Mouse (Mus musculus): ENCODE measurements at regions not wholly inside any gene's neighbourhood (a gene's known extent, or its start where the extent isn't known, plus 50 kb on each side); places are given as distances from the start of the nearest gene placed in this dataset.
A peak's percentile ranks its signal among the peaks of the same experiment; 100 is the strongest.

DNA sequence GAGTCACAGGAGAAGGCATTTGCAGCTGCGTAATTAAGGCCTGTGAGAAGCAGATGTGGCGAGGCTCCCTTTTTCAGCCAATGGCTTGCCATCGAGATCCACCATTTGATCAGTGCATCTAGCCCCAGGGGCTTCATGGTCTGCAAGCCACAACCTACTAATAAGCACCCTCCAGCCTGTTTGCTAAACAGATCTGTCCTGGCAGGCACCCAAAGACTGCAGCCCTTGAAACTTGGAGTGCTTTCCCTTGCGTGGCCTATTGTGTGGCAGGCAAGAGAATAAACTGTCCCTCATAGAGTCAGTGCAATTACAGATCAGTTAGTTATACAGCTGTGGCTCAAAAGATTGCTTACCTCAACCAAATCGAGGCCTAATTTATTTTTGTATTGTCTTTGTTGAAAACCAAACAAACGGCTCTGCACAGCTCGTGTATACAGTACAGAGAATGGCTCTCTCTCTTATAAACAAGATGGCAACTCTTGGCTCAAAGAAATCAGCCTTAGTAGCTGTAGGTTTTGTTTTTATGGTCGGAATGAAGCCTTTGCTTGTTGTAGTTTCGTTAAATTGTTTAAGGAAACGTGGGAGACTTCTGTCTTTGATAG, 195.9 kb upstream of the Satb2 start:
- DNase-seq (ENCODE audit: low spot score in 2 of 2), result no peak

DNA sequence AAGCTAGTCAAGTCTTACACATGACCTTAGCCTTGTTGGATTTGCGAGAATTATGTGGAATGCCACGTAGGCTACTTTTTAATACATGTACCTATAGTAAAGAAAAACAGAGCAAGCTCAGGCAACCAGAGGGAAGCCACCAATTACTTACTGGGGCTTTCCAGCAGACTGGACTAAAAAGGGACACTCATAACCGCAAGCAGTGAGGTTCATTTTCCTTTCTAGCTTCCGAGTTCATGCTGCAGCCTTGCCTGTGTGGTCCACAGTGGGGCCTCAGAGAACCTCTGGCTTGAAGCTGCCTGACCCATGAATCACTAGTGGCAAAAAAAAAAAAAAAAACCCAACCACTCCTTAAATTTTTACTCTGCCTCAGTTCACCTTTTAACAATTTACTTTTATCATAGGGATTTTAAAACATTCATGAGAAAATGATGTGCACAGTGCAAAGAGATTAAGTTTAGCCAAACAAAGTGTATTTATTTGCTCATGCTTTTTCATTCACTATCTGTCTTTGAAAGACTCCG, 188.6 kb upstream of the 1700066M21Rik start:
- no peak for DNase-seq (ENCODE audit: low spot score in 2 of 2)

DNA sequence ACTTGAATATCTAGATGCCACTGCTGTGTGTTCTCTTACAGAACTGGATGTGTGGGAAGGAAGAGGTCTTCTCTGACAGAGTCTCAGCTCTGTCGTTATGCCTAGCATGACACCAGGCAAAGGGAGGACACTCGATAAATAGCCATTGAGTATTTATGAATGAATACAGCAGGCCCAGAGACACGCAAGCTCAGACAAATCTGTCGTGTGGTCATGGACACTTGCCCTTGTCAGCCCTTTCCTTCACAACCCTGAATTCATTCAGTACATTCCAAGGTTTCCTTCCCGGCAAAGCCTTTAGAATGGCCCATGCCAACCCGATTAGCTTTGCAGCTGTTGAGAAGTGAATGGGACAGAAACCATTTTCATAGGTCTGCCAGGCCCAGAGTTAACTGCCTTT, 176.1 kb upstream of the 1700066M21Rik start:
- no peak for DNase-seq (ENCODE audit: low spot score in 2 of 2)

DNA sequence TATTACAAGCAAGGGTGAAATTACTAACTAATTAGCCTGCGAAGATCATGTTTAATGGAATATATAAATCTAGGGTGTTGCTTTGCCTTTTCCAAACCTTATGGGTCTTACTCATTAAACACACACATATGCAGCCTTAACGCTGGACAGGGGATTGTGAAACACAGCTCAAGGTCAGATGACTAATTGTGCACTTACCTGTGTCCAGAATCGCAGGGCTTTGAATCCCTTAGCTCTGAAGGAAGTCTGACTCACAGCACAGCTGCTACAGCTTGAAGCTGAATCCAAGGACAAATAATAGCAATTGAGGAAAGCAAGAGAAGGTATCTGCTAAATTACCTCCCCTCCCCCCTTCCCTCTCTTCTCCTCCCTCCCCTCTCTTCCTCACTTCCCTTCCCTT, 173.1 kb upstream of the 1700066M21Rik start:
- no peak for DNase-seq (ENCODE audit: low spot score in 2 of 2)

DNA sequence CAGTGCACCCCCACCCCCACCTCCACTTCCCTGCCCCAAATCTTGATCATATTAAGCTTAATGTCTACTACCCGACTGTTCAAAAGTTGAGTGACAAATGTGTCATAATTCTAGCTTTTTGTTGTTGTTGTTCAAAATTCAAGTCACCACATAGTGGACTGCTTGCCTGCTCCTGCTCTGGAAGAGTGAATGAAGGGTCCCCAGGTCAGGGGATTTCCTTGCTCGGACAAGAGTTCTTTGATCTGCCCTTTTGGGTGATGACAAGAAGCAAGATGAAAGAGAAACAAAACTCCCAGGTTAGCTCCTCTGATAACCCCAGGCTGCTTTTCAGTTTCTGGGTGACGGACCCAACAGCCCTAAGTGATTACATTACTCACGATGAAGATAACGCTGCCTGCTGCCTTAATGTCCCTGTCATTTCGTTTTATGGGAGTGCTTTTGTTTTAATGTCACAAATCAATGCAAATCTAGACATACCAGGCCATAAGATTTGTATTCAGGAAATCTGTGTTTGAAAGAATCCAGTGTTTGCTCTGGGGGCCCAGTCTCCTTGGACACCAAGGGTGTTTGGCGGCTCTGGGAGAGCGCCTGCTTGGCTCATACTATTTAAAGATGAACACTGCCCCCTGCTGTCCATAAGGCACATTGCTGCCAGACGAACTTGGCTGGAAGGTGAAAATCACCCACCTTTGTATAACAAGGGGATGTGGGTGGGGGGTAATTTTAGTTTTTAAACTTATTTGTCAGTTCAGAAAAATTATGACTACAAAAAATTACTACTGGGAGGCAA, 172.0 kb upstream of the 1700066M21Rik start:
- peak in 1 of 2 experiments; percentile 8 for DNase-seq (ENCODE audit: low spot score in 2 of 2)

DNA sequence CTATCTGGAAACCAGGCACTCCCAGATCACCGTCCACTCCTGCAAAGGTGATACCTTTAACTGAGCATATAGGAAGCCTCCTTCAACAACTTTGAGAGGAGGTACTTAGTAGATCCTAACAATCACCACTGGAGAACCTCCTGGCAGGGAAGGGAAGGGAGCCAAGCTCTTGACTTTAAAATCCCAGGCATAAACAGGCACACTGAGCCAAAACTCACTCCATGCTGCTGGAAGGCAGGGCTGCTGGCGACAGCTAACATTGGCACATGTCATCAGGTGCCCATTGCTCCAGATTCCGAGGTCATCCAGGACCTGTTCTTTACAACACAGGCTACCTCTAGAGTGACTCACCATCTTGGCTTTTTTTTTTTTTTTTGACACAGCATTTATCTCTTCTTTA, 170.9 kb upstream of the 1700066M21Rik start:
- DNase-seq (ENCODE audit: low spot score in 2 of 2), result no peak

DNA sequence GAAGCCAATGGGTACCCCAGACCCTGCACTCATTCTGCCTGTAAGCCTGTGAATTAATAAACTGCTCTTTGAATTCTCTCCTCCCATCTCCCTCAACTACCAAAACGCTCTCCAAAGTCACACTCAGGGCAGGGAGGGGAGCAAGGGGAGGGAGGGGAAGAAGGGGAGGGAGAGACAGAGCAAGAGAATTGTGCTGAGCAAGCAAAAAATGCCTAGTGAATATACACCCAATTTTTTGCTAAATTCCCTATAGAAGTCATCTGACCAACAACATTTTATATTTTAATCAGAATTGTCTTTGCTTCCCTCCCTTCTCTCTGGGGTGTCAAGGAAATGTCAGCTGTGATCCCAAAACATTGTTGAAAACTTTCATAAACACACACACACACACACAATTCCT, 170.5 kb upstream of the 1700066M21Rik start:
- no peak for DNase-seq (ENCODE audit: low spot score in 2 of 2)

DNA sequence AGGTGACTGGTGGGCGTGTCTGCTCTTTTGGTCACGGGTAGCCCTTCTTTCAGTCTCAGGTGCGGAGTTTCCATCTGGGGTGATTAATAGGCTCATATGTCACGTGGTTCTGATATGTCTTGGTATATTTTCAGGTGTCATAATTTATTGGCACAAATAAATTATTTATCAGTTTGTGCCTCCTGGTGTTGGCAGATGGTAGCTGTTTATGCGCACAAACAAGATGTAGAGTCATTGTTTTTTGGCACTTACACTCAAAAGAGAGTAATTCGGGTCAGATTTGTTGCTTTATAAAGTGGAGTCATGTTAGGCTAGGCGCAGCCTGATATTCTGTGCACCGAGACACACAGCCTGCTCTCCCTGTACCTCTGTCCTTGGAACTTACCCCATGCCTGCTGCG, 169.0 kb upstream of the 1700066M21Rik start:
- DNase-seq (ENCODE audit: low spot score in 2 of 2), result no peak

DNA sequence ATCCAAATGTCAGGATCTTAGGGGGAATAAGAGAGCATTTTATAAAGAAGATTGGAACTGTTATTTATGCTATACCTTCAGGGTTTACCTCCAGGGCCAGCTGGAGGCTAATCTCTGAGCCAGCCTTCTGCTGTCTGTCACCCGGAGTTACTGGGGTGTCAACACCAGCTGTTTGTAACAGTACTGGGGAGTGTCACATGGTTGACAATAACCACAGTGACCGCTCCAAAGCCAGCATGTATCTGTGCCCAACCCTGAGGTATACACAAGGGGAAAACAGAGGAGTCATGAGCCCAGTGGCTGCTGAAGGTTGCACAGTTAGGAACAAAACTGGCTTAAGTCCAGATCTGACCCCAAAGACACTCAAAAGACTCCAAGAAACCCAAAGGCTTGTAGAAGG, 168.1 kb upstream of the 1700066M21Rik start:
- DNase-seq (ENCODE audit: low spot score in 2 of 2), result no peak

DNA sequence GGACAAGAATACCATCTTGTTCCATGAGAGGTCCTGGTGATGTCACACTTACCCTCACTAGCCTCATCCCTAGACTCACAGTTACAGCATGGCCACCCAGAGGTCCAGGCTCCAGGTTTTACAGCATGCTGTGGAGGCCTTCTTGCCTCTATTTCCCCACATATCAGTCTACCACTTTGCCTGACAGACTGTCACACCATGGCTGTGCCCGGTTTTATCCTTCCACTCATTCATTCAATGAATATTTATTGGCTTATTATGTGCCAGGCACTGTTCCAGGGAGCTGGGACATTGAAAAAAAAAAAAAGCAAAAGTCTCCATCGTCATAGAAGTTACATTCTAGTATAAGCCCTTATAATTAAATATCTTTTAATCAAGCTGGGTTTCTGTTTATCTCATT, 166.4 kb upstream of the 1700066M21Rik start:
- no peak for DNase-seq (ENCODE audit: low spot score in 2 of 2)

DNA sequence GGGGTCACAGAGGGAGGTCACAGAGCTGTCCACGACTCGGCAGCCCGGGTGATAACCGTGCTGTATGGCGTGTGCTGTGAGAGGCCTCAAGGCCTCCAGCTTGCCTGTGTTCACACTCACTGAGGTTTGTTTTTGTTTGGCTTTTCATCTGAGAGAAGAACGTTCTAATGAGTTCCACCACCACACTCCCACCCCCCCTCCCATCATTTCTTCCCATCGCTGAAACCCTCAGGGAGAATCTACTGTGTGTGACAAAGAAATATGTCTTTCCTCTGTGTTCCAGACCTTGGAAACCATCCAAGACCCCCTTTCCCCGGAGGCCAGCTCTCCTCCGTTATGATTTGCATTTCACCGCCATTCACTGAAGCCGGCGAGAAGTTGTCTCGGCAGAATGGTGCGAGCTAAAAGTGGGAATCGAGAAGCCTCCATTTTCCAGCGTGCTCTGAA, 164.0 kb upstream of the 1700066M21Rik start:
- DNase-seq (ENCODE audit: low spot score in 2 of 2), result no peak

DNA sequence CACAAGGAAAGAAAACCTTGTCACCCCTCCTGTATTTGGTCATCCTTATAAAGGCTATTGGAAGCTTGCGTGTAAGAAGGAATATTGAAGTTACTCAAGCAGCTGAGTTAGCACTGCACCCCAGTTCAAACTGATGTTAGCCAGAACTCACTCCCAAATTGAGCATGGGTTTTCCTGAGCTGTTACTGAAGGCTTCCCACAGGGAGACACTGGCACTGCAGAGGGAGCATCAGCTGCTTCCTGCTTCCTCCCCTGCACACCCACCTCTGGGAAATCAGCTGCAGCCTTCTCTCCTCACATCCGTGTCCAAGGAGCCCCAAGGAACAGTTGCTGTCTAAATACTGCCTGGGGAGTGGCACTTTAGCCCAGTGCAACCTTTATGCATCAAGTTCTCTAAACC, 163.2 kb upstream of the 1700066M21Rik start:
- no peak for DNase-seq (ENCODE audit: low spot score in 2 of 2)

DNA sequence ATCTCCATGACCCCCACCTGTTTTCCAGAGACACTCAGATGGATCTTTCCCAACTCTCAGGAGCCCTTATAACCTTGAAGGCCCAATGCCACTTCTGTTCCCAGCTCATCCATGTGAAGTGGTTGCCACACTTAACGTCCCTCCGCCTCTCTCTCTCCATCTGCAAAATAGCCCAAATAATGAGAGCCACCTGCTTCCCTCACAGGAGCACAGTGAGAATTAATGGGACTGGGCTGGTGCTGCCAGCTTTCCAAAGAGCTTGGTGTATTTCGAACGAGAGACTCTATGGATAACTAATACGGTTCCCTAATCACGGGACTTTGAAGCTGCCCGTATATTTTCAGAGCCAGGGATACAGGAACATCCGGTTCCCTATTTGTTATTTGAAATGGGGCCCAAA, 159.8 kb upstream of the 1700066M21Rik start:
- no peak for DNase-seq (ENCODE audit: low spot score in 2 of 2)

DNA sequence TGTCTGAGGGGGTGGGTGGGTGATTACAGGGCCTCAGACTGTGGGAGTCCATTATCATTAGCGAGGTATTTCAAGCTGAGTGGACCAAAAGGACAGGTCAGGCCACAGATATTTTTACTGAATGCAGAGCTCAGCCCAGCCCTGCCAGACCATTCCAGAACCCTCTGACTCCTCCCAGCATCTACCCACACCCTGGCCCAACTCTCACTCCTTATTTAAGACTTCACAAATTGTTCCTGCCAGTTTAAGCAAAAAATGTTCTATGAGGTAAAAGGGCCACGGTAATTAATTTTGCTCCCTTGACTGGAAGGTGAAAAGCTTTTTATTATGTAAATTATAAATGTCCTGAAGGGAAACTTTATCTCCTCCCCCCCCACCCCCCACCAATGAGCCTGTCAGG, 159.3 kb upstream of the 1700066M21Rik start:
- DNase-seq (ENCODE audit: low spot score in 2 of 2), result no peak

DNA sequence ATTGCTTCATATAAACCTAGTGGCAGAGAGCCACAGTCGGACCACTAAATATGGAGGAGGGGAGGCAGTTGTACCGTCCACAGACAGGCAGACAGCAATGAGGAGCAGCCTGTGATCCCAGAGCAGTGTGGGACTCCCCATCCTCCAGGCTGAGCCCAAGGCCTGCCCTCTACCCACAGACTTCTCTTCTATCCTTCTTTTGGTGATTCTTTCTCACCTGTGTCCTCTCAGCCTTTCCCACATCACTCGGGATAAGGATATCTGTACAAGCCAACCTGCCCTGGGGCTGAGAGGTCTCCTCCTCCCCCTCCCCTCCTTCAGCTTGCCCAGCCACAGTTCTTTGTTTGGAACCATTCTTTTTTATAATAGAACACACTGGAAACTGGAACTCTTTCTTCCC, 158.8 kb upstream of the 1700066M21Rik start:
- DNase-seq (ENCODE audit: low spot score in 2 of 2), result no peak

DNA sequence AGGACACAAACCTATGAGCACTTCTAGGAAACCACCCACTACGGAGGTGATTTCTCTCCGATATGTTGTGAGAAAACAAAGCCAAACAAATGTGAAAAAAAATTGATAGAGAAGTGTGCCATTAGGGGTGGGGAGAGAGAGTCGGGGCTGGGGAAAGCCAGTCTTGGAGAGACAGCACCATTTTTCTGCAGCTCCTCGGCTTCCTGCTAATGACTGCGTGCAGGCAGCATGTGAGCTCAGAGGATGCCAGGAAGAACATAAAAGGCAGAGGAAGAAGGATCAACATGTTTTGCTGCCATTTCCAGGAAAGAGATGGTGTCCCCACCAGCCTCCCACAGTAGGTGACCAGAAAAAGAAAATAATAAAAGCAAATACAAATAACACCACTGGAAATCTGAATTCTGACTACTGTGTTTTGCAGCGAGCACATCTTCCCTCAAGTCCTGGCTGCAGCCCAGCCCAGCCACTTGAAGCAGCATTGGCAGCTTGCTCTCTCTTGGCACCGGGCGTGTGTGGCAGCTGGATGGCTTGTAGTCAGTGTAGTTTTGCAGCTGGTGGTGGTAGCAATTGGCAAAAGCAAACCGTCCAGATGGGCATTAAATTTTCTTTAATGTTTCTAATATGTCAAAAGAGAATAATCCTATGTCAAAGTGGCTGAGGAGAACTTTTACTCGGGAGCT, 152.9 kb upstream of the 1700066M21Rik start:
- DNase-seq (ENCODE audit: low spot score in 2 of 2), result no peak

DNA sequence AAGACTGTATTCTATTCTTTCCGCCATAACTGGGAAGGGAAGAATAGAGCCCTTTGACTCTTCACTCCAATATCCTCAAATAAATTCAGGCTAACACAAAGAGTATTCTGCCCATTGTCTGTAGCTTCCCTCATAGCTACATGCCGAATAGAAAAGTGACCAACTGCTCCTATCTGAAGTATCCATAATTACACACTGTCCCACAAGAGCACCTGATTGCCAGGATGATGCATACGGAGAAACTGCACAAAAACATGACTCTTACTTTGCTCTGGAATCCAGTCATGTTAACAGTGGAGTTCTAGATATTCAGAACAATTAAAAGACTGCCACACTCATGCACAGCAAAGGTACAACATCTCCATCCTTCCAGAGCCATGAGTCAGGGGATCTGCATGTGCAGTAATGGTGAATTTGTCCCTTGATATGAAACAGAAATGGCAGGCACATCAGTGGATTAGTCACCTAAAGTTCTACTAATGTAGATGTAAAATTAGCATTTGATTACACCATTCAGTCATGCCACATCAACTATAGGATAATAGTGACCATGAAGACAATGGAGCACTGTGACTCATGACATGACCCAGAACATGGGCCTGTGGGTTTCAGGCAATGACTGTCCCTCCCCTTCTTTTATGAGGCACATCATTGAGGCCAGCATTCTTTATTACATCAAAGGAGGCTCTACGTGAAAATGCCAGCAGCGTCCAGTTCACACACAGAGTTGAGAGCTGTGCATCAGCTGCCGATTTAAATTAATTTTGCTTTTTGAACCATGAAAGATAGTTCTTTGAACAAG, 133.6 kb upstream of the 1700066M21Rik start:
- no peak for DNase-seq (ENCODE audit: low spot score in 2 of 2)

DNA sequence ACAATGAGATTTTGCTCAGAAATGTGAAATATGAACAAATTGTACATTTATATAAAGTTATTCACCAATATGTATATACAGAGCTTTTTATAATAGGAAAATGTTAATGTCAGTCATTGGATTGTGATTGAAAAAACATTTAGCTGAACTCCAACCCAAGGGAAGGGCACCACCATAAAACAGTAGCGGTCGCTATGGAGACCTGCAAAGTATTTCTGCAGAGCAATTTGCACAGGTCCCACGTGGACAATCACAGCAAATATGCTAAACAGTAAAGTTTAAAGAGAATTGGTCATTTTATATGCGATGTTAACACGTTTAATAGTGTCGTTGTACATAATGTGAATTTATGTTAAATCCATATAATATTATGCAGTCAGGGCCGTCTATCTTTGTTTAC, 117.8 kb upstream of the 1700066M21Rik start:
- DNase-seq (ENCODE audit: low spot score in 2 of 2), result no peak

DNA sequence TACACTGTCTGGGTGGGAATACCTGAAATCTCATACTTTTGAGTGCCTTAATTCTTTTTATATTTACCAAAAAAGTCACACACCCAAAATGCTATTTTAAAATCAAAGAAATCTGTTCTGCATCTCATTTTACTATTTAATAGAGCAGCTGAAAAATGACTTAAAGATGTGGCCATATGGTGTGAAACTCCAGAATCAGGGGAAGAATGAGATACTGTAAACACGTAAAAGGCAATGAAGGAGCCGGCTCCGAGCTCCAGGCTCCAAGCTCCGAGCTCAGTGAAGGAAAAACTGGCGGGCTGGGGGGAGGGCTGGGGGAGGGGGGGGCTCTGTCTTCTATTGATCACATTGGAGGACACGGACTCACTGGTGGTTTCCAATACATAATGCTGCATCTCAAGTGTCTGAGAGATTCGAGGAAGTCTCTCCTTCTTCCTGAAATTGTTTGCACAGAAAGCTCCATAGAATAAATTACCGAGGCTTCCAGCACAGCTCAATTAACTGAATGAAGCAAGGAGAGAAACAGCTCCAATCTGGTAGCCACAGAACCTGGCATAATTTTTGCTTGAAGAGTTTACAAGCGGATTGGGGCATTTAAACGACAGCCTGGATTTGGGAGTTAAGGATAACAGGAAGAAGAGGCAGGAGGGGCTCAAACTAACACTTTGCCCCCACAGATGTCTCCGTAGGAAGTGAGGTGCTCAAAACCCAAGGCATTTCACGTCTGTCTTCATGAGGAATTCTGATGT, 112.2 kb upstream of the 1700066M21Rik start:
- DNase-seq (ENCODE audit: low spot score in 2 of 2), result no peak

DNA sequence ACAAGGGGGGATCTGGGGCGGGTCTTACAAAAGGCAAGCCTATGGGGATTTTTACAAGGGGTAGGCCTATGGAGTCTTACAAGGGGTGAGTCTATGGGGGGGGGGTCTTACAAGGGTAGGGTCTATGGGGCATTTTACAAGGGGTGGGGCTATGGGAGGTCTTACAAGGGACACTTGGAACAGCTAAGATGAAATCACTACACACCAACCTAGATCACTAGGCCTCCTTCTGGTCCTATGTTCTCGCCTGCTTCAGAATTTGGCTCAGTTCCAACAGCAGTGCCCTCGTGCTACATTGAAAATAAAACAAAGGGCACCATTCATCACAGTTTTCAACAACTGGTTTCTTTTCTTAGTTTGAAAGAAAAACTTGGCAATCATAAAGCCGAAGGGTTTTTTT, 110.7 kb upstream of the 1700066M21Rik start:
- DNase-seq (ENCODE audit: low spot score in 2 of 2), result no peak

DNA sequence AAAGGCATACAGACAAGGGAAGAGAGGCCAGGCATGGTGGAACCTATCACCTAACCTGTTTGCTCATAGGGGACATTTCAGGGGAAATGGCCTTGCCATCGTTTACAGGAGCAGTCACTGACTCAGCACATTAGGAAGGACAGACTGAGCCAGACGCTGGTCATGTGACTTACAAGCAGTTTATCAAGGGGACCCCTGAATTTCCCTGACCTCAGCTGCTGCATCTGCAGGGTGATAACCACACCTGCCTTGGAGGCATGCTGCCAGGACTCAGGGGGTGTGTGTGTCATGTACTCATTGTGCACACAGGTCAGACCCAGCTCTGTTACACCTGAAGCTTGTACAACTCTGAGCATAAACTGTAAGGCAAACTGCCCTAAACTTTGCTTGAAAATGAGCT, 109.6 kb upstream of the 1700066M21Rik start:
- DNase-seq (ENCODE audit: low spot score in 2 of 2), result no peak

All from natural killer cell, adult 2 months (primary cell).